Mouse (Mus musculus): ENCODE data around the gene Pctp.

The Pctp gene

DNA sequence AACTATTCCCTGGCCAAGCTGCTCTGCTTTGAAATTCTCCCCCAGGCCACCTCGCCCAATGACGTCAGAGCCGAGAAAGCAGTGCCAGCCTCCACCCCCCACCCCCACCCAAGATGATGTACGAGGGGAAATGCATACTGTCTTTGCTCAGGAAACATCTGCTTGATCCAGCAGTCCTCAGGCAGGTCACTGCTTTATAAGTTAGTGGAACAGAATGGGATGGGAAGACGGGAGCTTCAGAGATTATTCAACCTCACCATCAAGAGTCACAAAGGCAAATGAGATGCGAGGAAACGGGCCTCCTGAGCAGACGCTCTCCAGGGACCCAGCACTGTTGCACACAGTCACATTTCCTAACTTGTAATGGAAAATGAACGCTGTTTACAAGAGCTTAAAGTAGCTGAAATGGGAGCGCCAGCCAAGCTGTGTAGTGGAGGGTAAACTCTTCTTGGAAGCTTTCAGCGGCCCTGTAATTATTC is 24.3 kb downstream of the Pctp start:
- no peak for DNase-seq (ENCODE audit: extremely low spot score, low read depth, low spot score)

DNA sequence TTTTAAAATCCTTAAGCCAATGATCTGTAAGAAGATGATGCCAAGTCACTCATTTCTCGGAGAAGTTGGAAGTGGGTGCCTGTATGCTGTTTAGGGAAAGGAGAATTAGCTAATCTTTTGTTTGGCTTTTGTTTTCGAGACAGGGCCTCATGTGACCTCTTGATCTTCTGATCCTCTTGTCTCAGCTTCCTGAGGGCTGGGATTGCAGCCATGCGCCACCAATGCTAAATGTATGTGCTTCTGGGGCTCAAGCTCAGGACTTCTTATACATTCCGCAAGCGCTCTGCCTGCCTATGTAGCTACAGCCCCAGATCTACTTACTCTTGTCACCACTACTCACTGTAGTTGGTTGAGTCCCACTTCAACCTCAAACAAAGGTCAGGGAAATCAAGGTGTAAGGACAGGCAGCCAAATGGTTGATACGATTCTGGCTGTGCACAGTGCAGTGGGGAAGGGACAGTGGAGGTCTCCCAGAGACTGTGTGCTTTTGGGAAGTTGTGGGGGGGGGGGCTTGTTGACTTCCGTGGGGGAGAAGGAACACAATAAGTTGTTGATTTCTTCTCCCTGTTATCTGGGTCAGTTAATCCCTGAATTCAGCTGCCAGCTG is 24.8 kb downstream of the Pctp start:
- no peak for DNase-seq (ENCODE audit: extremely low spot score, low read depth, low spot score)

DNA sequence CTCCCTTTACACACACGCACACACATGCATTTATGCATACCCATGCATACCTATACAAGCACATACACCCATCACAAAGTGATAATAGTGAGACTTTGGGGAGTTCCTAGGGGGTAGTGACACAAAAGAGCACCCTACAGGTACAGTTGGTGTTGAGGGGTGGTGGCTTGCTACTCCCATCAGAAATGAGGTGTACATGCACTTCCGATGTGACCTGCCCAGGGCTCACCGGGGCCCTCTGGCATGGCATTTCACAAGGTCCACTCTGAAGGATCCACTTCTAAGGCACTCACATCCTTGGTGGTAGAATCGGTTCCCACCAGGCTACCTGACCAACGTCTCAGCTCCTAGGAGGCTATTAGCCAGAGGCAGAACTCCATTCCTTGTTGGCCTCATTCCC is 26.3 kb downstream of the Pctp start:
- no peak for DNase-seq (ENCODE audit: extremely low spot score, low read depth, low spot score)

DNA sequence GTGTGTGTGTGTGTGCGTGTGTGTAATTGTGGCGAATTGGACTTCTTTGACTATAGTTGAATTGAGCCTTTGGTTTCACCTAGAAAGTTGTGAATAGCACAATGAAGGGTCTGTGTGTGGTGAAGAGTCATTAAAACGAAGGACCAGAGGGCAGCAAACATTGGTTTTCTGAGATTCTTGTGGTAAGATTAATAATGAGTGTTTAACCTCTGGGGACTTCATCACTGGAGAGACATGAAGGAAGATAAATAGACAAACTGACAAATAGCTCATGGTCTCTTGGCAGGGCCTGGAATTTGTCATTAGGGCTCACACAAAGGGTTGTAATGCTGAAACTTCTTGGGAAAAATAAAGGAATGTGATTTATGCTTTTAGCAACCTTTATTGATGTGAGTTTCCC is 31.4 kb downstream of the Pctp start:
- no peak for DNase-seq (ENCODE audit: extremely low spot score, low read depth, low spot score)

DNA sequence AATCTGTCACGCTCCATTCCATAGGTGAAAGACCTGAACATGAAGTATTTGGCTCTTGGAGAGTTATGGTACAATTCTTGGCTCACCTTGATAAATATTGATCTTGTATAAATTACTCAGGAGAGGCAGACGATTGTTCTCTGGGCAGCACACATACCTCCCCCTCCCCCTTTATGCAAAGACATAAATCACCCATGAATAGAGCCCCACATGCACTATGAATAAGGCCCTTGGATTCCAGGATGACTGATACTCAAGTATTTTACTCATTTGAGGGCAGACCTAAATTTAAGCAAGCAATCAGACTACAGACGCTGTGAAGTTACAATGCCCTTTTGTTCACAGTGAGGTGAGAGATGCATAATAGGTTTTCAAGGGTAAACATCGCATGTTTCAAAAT is 32.0 kb downstream of the Pctp start:
- DNase-seq (ENCODE audit: extremely low spot score, low read depth, low spot score): no peak

DNA sequence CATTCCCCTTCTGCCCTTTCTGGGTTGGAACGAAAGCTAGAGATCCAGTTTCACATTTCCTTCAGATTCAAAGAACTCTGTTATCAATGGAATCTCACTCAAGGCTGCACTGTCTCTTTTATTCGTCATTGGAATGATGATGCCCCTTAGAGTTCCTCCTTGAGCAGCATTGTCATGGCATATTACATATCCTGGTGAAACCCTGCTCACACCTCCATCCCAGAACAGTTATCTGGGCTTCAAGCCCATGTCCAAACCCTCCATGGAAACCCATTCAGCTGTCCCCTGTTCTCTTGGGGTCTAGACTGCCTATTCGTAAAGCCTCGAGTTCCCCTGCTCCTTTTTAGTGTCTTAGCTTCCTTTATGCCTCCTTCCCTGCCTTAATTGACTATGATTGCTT is 33.6 kb downstream of the Pctp start:
- no peak for DNase-seq (ENCODE audit: extremely low spot score, low read depth, low spot score)

DNA sequence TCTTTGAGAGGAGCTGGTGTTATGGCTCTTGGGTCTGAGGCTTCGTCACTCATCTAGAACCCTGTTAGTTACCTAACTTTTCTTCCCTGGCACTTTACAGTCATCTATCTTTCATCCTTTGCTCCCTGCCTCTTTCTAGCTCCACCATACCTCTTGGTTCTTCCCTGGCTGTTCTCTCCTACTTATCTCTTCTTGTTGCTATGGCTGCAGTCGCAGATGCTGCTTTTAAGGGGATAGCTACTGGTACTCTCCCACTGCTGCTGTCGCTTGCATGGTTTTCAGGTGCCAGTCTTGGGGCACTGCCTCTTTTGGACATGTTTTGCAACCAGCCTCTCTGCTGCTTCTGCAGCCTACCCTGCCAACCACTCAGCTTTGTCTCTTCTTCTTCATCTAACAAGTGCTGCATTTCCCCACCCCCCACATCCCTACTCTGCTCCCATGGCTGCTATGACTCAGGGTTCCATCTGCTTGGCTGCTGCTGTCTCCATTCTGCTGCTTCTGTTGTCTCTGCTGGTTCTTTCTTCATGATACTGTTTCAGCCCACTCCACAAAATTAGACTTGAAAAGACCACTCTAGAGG is 51.9 kb downstream of the Pctp start:
- DNase-seq (ENCODE audit: extremely low spot score, low read depth, low spot score): no peak

DNA sequence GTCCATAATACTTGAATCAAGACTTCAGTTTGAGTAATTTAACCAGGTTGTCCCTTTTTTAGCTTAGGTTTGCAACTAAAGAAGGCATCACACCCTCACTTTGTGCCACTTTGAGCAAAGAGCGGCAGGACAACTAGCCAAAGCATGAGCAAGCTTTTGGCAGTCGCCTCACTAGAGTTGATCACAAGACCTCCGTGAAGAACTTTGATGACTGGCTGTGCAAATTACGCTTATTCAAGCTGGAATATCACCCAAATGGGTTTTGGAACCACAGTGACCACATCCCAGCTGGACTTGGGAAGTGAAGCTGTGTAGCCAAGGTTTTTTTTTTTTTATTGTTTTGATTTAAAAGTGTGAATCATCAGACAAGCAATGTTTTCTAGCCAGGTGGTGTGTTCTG is 54.9 kb downstream of the Pctp start:
- DNase-seq (ENCODE audit: extremely low spot score, low read depth, low spot score): no peak

DNA sequence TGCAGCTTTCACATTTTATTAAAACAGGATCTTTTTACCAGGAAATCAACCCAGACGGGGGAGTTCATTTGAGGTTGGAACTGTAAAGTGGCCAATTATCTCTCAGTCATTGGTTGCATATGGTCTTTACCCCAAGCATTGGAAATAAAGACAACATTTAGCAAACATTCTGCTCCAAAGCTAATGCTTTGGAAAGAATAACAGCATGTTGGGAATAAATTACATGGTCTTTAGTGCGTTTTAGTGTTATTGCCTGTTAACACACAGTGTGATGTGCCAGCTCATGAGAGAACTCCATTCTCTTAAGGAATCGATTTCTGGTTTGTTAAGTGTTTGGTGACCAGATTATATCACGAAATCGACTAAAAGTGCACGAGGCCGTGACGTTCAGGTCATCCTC is 57.5 kb downstream of the Pctp start:
- no peak for DNase-seq (ENCODE audit: extremely low spot score, low read depth, low spot score)

DNA sequence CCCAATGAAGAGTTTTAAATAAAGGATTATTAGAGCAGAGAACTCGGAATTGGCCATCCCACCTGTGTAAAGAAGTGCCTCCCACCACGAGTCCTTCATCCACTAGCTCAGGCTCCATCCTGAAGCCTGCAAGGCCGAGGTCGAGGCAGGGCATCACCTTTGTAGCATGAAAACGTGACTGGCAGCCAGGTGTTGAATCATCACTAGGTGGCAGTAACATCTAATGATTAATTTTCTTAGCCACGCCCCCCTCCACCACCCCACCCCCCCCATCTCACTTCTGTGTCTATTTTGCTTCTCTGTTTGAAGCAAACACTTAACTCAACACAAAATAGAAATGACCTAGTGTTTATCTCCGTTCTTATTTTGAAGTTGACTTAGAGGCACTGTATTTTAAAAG is 65.5 kb downstream of the Pctp start:
- DNase-seq (ENCODE audit: extremely low spot score, low read depth, low spot score): no peak

Data from hindlimb bud, embryonic 11.5 days (tissue).